Mouse (Mus musculus) spleen, adult 2 months (tissue): Measurements from ENCODE around the gene Tnfrsf13c. TPM values are rescaled to one million over a fixed set of nuclear protein-coding genes. Genes with fewer than 3 reads are reported as not detected.
"Not testable (repeated sequence)": the region's sequence is repeated elsewhere in the genome, so short reads cannot be mapped to it uniquely, and the experiment has no call there.

Experiments used
- DNase-seq, 2 experiments: peaks; one replicate each; pipeline versions ENCODE4 v3.0.0 to v3.0.0-alpha.2; 2012 to 2021; ENCODE audit warnings: low spot score in 2 of 2, low read depth in 1 of 2
- H3K27ac ChIP-seq: fragments of 200-500 bp; 2 replicates; pipeline ENCODE4 v1.5.1; 2012; ENCODE audit warnings: low read length, inconsistent platforms; ENCODE audit not compliant: insufficient read depth
- H3K27me3 ChIP-seq: fragments of 200-500 bp; 2 replicates; pipeline ENCODE4 v1.6.1; 2012; ENCODE audit warnings: mild to moderate bottlenecking, moderate library complexity, low read length, inconsistent platforms; ENCODE audit not compliant: control insufficient read depth, insufficient read depth
- H3K36me3 ChIP-seq: fragments of 200-500 bp; 2 replicates; pipeline ENCODE4 v1.6.1; 2012; ENCODE audit warnings: mild to moderate bottlenecking, low read length, inconsistent platforms; ENCODE audit not compliant: control insufficient read depth, insufficient read depth
- H3K4me1 ChIP-seq: fragments of 200-500 bp; 2 replicates; pipeline ENCODE4 v1.6.1; 2011; ENCODE audit warnings: inconsistent platforms; ENCODE audit not compliant: control insufficient read depth, insufficient read depth, insufficient read length
- H3K4me3 ChIP-seq: fragments of 200-500 bp; 2 replicates; pipeline ENCODE4 v1.5.1; 2011; ENCODE audit warnings: mild to moderate bottlenecking, inconsistent platforms; ENCODE audit not compliant: insufficient read depth, insufficient read length; ENCODE audit errors: extremely low read depth
- CTCF ChIP-seq: fragments of 200-500 bp; IDR thresholded peaks from 2 replicates; pipeline ENCODE4 v1.5.1; 2011; ENCODE audit warnings: mild to moderate bottlenecking, inconsistent platforms; ENCODE audit not compliant: insufficient read depth, insufficient read length, insufficient replicate concordance; ENCODE audit errors: extremely low read depth
- POLR2A ChIP-seq: fragments of 200-500 bp; IDR thresholded peaks from 2 replicates; pipeline ENCODE4 v1.6.1; 2011; ENCODE audit warnings: low read depth, low read length, inconsistent platforms
- WGBS: fragments of 180-500 bp; shearing (Covaris S2); methylation state at CpG from one replicate; pipeline ENCODE4 v1.1.7; 2018; 5-methylcytosine and 5-hydroxymethylcytosine counted together
- polyA plus RNA-seq: library from polyadenylated mRNA; depleted of rRNA; stranded (reverse); fragments of >200 nt; gene quantifications from 2 replicates; pipeline ENCODE4 v1.2.3, GENCODE M21; 2012

The Tnfrsf13c gene
- polyA plus RNA-seq, 1 experiment: 120 TPM

GRCm38 (mm10) chr15:82255944-82256383 lies 31.8 kb upstream of the Tnfrsf13c start:
- Histone ChIP-seq H3K27me3 (no peaks in the 10 kb centered on the region), H3K4me1 (no peaks in the 10 kb centered on the region; the same call in 1 of the 2 replicates), H3K4me3 (no peak overlapping the region), H3K27ac (no peak overlapping the region), H3K36me3 (no peaks in the 10 kb centered on the region)
- TF ChIP-seq POLR2A (no peak), CTCF (no peak)
- WGBS: 17% methylated on average over 10 of the region's 10 CpGs
- no peak for DNase-seq

DNA sequence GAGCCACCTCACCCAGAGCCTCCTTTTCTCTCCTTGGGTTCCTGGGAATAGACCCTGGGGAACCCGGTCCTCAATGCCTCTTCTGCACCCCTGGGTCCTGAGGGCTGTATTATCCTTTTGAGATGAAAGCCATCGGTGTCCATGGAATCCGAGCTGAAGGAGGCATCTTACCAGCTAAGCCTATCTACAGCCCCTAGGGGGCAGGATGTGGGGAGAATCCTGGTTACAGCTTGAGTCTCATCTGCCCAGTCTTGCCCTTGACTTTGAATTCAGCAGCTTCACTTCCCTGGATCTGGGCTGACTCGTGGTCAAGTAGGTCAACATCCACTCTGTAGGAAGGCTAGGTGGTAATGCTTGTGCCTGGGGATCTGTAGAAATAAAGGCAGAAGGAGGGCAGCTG lies 31.1 kb upstream of the Tnfrsf13c start:
- H3K4me1 ChIP-seq: no peaks in the 10 kb centered on the region; the same call in 1 of the 2 replicates
- no peak overlapping the region for H3K27ac ChIP-seq
- no peak overlapping the region for H3K4me3 ChIP-seq
- no peaks in the 10 kb centered on the region for H3K36me3 ChIP-seq
- H3K27me3 ChIP-seq: no peaks in the 10 kb centered on the region
- TF ChIP-seq POLR2A (no peak), CTCF (no peak)
- no peak for DNase-seq
- 44% methylated on average over 4 of the region's 4 CpGs for WGBS

- TF ChIP-seq POLR2A (no peak), CTCF (no peak)
- 78% methylated on average over 6 of the region's 6 CpGs for WGBS
- DNase-seq: no peak
- Histone ChIP-seq H3K27ac (no peak within 1 kb of the TSS), H3K4me1 (no peaks in the 10 kb centered on the region; the same call in 1 of the 2 replicates), H3K27me3 (no peaks in the 10 kb centered on the region), H3K36me3 (no peaks in the 10 kb centered on the region), H3K4me3 (no peak within 1 kb of the TSS)
Measured at GRCm38 (mm10) chr15:82252097-82252496, 27.9 kb upstream of the Tnfrsf13c start, which contains the start of gene 1500009C09Rik. TSS of gene 1500009C09Rik (plus strand) at chr15:82252397.

DNA sequence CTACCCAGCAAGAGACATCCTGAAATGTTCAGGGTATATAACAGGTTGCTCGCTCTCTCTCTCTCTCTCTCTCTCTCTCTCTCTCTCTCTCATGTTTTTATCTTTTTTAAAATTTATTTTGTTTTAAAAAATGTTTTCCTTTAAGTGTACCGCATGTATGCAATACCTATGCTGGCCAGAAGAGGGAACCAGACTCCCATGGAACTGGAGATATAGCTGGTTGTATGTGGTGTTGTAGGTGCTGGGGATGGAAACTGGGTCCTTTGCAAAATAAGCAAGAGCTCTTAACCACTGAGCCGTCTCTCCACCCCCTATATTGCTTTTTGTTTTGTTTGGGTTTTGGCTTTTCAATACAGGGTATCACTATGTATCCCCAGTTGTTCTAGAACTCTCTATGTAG lies 27.4 kb upstream of the Tnfrsf13c start:
- 93% methylated on average over 3 of the region's 3 CpGs for WGBS
- TF ChIP-seq CTCF: no peak
- TF ChIP-seq POLR2A: no peak
- H3K27me3 ChIP-seq: no peaks in the 10 kb centered on the region
- DNase-seq: no peak
- H3K36me3 ChIP-seq: no peaks in the 10 kb centered on the region
- no peak overlapping the region for H3K4me3 ChIP-seq
- no peak overlapping the region for H3K27ac ChIP-seq
- H3K4me1 ChIP-seq: no peaks in the 10 kb centered on the region; the same call in 1 of the 2 replicates

GRCm38 (mm10) chr15:82247131-82247776 lies 23.1 kb upstream of the Tnfrsf13c start:
- 68% methylated on average over 3 of the region's 3 CpGs for WGBS
- no peak overlapping the region for H3K27ac ChIP-seq
- no peaks in the 10 kb centered on the region for H3K27me3 ChIP-seq
- H3K36me3 ChIP-seq: no peaks in the 10 kb centered on the region
- no peak overlapping the region for H3K4me3 ChIP-seq
- no peaks in the 10 kb centered on the region; the same call in 1 of the 2 replicates for H3K4me1 ChIP-seq
- TF ChIP-seq CTCF (no peak), POLR2A (no peak)
- DNase-seq: no peak

GRCm38 (mm10) chr15:82244805-82245161 lies 20.6 kb upstream of the Tnfrsf13c start:
- not testable (repeated sequence) for DNase-seq, H3K27ac ChIP-seq, H3K27me3 ChIP-seq, H3K36me3 ChIP-seq, H3K4me1 ChIP-seq
- peak overlapping the region; percentile 99; the same call in 1 of the 2 replicates for H3K4me3 ChIP-seq
- WGBS: 23% methylated on average over 9 of the region's 9 CpGs

GRCm38 (mm10) chr15:82244115-82244804 lies 20.1 kb upstream of the Tnfrsf13c start, which contains the start of gene Cenpm:
TSS of gene Cenpm (minus strand) at chr15:82244748.
- peak within 1 kb of the TSS; percentile 61; the same call in 1 of the 2 replicates for H3K27ac ChIP-seq

More at GRCm38 (mm10) chr15:82244115-82244804, 20.1 kb upstream of the Tnfrsf13c start, which contains the start of gene Cenpm:
- peak; percentile 74 to 90 for DNase-seq
- under 1% methylated on average over 65 of the region's 65 CpGs for WGBS
- peak within 1 kb of the TSS; percentile 99 for H3K4me3 ChIP-seq
- H3K27me3 ChIP-seq: no peaks in the 10 kb centered on the region
- TF ChIP-seq POLR2A (no peak), CTCF (no peak)
- H3K4me1 ChIP-seq: no peaks in the 10 kb centered on the region; the same call in 1 of the 2 replicates
- no peaks in the 10 kb centered on the region for H3K36me3 ChIP-seq
